Mouse (Mus musculus) natural killer cell, adult 2 months (primary cell): ENCODE measurements at regions not wholly inside any gene's neighbourhood (a gene's known extent, or its start where the extent isn't known, plus 50 kb on each side); places are given as distances from the start of the nearest gene placed in this dataset.

Source experiments
- DNase-seq, 2 experiments: peaks; one replicate each; pipeline ENCODE4 v3.0.0; 2022; ENCODE audit warnings: low spot score in 2 of 2

GRCm38 (mm10) chr13:111939534-111940115 lies 130.8 kb upstream of the Map3k1 start:
- DNase-seq: no peak

GRCm38 (mm10) chr13:111940275-111940674 lies 131.5 kb upstream of the Map3k1 start:
- DNase-seq: no peak

GRCm38 (mm10) chr13:111940796-111941513 lies 132.2 kb upstream of the Map3k1 start:
- DNase-seq: no peak

- no peak for DNase-seq
Observed at GRCm38 (mm10) chr13:111941946-111942345, 133.2 kb upstream of the Map3k1 start.

GRCm38 (mm10) chr13:111943392-111944088 lies 134.7 kb upstream of the Map3k1 start:
- DNase-seq: no peak

- no peak for DNase-seq
Observed at GRCm38 (mm10) chr13:111944089-111944406, 135.3 kb upstream of the Map3k1 start.

GRCm38 (mm10) chr13:111946271-111946670 lies 137.5 kb upstream of the Map3k1 start:
- peak in 1 of 2 experiments; percentile 71 for DNase-seq

- no peak for DNase-seq
Observed at GRCm38 (mm10) chr13:111946811-111947210, 138.0 kb upstream of the Map3k1 start.

- DNase-seq: no peak
Observed at GRCm38 (mm10) chr13:111948395-111948794, 139.6 kb upstream of the Map3k1 start.

GRCm38 (mm10) chr13:111950042-111950441 lies 141.2 kb upstream of the Map3k1 start:
- DNase-seq: no peak

- no peak for DNase-seq
Observed at GRCm38 (mm10) chr13:111953860-111954519, 145.2 kb upstream of the Map3k1 start.

GRCm38 (mm10) chr13:111954520-111954884 lies 145.7 kb upstream of the Map3k1 start:
- DNase-seq: no peak

GRCm38 (mm10) chr13:111957118-111957517 lies 148.3 kb upstream of the Map3k1 start:
- no peak for DNase-seq

GRCm38 (mm10) chr13:111957674-111958273 lies 149.0 kb upstream of the Map3k1 start:
- DNase-seq: no peak

GRCm38 (mm10) chr13:111958421-111958820 lies 149.6 kb upstream of the Map3k1 start:
- no peak for DNase-seq

- DNase-seq: no peak
Observed at GRCm38 (mm10) chr13:111960036-111960435, 151.2 kb upstream of the Map3k1 start.

- DNase-seq: no peak
Observed at GRCm38 (mm10) chr13:111961423-111961822, 152.6 kb upstream of the Map3k1 start.

GRCm38 (mm10) chr13:111962155-111962554 lies 153.4 kb upstream of the Map3k1 start:
- no peak for DNase-seq

- DNase-seq: no peak
Observed at GRCm38 (mm10) chr13:111966113-111966512, 157.3 kb upstream of the Map3k1 start.

GRCm38 (mm10) chr13:111966627-111967026 lies 157.8 kb upstream of the Map3k1 start:
- no peak for DNase-seq

GRCm38 (mm10) chr13:111968197-111968596 lies 159.4 kb upstream of the Map3k1 start:
- no peak for DNase-seq

- DNase-seq: no peak
Observed at GRCm38 (mm10) chr13:111974282-111974681, 165.5 kb upstream of the Map3k1 start.
